Mouse (Mus musculus): ENCODE data around the gene Garnl3.
"Not testable (repeated sequence)": the region's sequence is repeated elsewhere in the genome, so short reads cannot be mapped to it uniquely, and the experiment has no call there.

Garnl3 gene

GRCm38 (mm10) chr2:33154751-33155372 is 23.4 kb upstream of the Garnl3 start:
- peak; percentile 41 for DNase-seq (ENCODE audit: low spot score)

- no peak for DNase-seq (ENCODE audit: low spot score)
Measured at GRCm38 (mm10) chr2:33146994-33147393, 15.5 kb upstream of the Garnl3 start.

GRCm38 (mm10) chr2:33143292-33143691 is 11.8 kb upstream of the Garnl3 start:
- no peak for DNase-seq (ENCODE audit: low spot score)

- no peak for DNase-seq (ENCODE audit: low spot score)
Measured at GRCm38 (mm10) chr2:33138491-33138890, 7.0 kb upstream of the Garnl3 start.

- no peak for DNase-seq (ENCODE audit: low spot score)
Measured at GRCm38 (mm10) chr2:33137731-33138130, 6.3 kb upstream of the Garnl3 start.

GRCm38 (mm10) chr2:33137244-33137643 is 5.8 kb upstream of the Garnl3 start:
- no peak for DNase-seq (ENCODE audit: low spot score)

GRCm38 (mm10) chr2:33136366-33136765 is 4.9 kb upstream of the Garnl3 start:
- no peak for DNase-seq (ENCODE audit: low spot score)

- DNase-seq (ENCODE audit: low spot score) = no peak
Measured at GRCm38 (mm10) chr2:33134766-33135490, 3.5 kb upstream of the Garnl3 start.

GRCm38 (mm10) chr2:33132306-33132705 is 852 bp upstream of the Garnl3 start:
- no peak for DNase-seq (ENCODE audit: low spot score)

GRCm38 (mm10) chr2:33130526-33131483 is 649 bp downstream of the Garnl3 start:
- DNase-seq (ENCODE audit: low spot score) = peak; percentile 92

GRCm38 (mm10) chr2:33130141-33130525 is 1.3 kb downstream of the Garnl3 start:
- no peak for DNase-seq (ENCODE audit: low spot score)

- DNase-seq (ENCODE audit: low spot score) = peak; percentile 6
Measured at GRCm38 (mm10) chr2:33129696-33130095, 1.8 kb downstream of the Garnl3 start.

GRCm38 (mm10) chr2:33129005-33129404 is 2.4 kb downstream of the Garnl3 start:
- DNase-seq (ENCODE audit: low spot score) = no peak

- no peak for DNase-seq (ENCODE audit: low spot score)
Measured at GRCm38 (mm10) chr2:33127271-33127670, 4.2 kb downstream of the Garnl3 start.

- no peak for DNase-seq (ENCODE audit: low spot score)
Measured at GRCm38 (mm10) chr2:33122856-33123255, 8.6 kb downstream of the Garnl3 start.

GRCm38 (mm10) chr2:33100536-33100935 is 30.9 kb downstream of the Garnl3 start:
- DNase-seq (ENCODE audit: low spot score) = no peak

GRCm38 (mm10) chr2:33097326-33097725 is 34.1 kb downstream of the Garnl3 start:
- not testable (repeated sequence) for DNase-seq (ENCODE audit: low spot score)

GRCm38 (mm10) chr2:33095221-33095671 is 36.2 kb downstream of the Garnl3 start:
- no peak for DNase-seq (ENCODE audit: low spot score)

- DNase-seq (ENCODE audit: low spot score) = no peak
Measured at GRCm38 (mm10) chr2:33090620-33091520, 40.6 kb downstream of the Garnl3 start.

GRCm38 (mm10) chr2:33090033-33090400 is 41.4 kb downstream of the Garnl3 start:
- not testable (repeated sequence) for DNase-seq (ENCODE audit: low spot score)

GRCm38 (mm10) chr2:33089356-33090032 is 42.0 kb downstream of the Garnl3 start:
- no peak for DNase-seq (ENCODE audit: low spot score)
